8 mouse cellular contexts compared by ENCODE assay signal in the genomic region with DNA sequence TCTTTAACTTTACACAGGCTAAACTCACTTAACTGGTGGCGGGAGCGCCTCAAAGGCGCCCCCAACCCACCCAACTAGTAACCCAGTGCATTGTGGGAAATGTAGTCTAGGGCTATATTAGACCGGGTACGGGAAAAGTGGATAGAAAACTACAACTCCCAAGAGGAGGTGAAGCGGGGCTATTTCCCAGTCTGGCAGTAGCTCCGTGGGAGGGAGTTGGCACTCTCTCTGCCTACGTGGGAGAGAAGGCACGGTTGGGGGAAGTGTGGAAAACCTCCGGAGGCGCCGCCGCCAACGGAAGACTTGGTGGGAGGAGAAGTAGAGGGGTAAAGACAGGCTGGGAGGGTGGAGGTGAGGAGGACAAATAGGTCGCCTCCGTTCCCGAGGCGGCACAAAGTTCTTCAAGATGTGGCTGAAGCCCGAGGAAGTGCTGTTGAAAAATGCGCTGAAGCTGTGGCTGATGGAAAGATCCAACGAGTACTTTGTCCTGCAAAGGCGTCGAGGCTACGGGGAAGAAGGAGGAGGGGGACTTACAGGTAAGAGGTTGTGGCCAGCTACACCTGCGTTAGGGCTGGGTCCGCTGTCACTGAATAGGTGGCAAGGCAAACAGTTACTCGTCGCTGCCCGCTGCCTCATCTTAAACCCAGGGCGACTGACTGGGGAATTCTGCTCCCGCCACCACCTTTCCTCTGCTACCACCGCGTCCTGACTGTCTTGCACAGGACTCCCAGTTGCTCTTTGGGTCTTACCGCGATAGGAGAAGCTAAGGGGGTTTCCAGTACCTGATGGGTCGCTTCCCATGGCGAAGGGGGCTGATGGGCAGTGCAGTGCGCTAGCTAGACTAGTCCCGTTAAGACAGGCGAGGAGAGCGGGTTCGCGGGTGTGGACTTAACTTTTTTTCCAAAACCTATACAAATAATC. TPM values are rescaled to one million over a fixed set of nuclear protein-coding genes. Genes with fewer than 3 reads are reported as not detected.
A peak's percentile ranks its signal among the peaks of the same experiment; 100 is the strongest.
DNase-seq lines count a peak whose midpoint lies in the region; ATAC-seq and TF ChIP-seq lines count a peak whose summit lies in the region.

A gene (plus strand): TSS at position 222 of the 921 bp plus-strand sequence.

- H3K4me2 ChIP-seq in hindbrain, embryonic 15.5 days: peak within 1 kb of the TSS; percentile 76

- H3K27ac ChIP-seq in hindbrain, embryonic 15.5 days (replicated peaks): no peak within 1 kb of the TSS

- DNase-seq in Patski (ENCODE audit: low read depth, low spot score): peak; percentile 44
- DNase-seq in cerebellum, postnatal 25 days: peak; percentile 76 to 85
- peak; percentile 63 to 78 for DNase-seq in frontal cortex, postnatal 36 days (ENCODE audit: low spot score in 2 of 2)
- DNase-seq in left cerebral cortex, adult 11 months (ENCODE audit: low spot score): peak; percentile 70
- peak; percentile 77 to 87 for DNase-seq in lung, postnatal 4 days
- peak; percentile 49 for DNase-seq in retina, postnatal 7 days (ENCODE audit: low read depth, low spot score)
- DNase-seq in urinary bladder, adult 2 months (ENCODE audit: low spot score): peak; percentile 48

- CTCF ChIA-PET in Patski (lab: Charles Lee): interaction anchor here (1.2 kb wide), 1 partner anchor 10 kb away, joined by 3 read pairs; no protein-coding TSS in a partner anchor

- H3K4me1 ChIP-seq in hindbrain, embryonic 15.5 days (replicated peaks): 0 out of 2 replicates have a peak, but pooled peaks cover 3% of the 10 kb centered on the region

- H3K9ac ChIP-seq in hindbrain, embryonic 15.5 days: peak within 1 kb of the TSS; percentile 26; the same call in 1 of the 2 replicates

- no peaks in the 10 kb centered on the region for H3K36me3 ChIP-seq in hindbrain, embryonic 15.5 days

- H3K27me3 ChIP-seq in Patski: peaks cover 15% of the 10 kb centered on the region
- H3K27me3 ChIP-seq in hindbrain, embryonic 15.5 days: no peaks in the 10 kb centered on the region

- POLR2A ChIA-PET in Patski (lab: Charles Lee): no interaction called here

- ATAC-seq in Patski: peak; percentile 95
- peak; percentile 99 for ATAC-seq in hindbrain, embryonic 15.5 days (ENCODE audit: low FRiP score, low read depth)

- TF ChIP-seq CTCF in Patski (IDR thresholded peaks at IDR 0.05): no peak

- H3K4me3 ChIP-seq in hindbrain, embryonic 15.5 days: peak within 1 kb of the TSS; percentile 52

- no peaks in the 10 kb centered on the region for H3K9me3 ChIP-seq in hindbrain, embryonic 15.5 days

- in situ Hi-C loops in Patski (cut with MboI; ENCODE audit: low pct_unique_long_range_greater_than_20kb): no loop called here

- 12% methylated on average over 43 of the region's 43 CpGs for WGBS in hindbrain, embryonic 15.5 days

RNA-seq across cellular contexts. Expression of the gene that starts here (rescaled TPM):
- 14.0 TPM for polyA plus RNA-seq in Patski (2021)
- polyA plus RNA-seq in hindbrain, embryonic 15.5 days (2015; fragmentation: Nextera tagmentation; extraction: Ambion mirVana): 0.44 and 0.76 TPM in 2 replicates
- polyA plus RNA-seq in urinary bladder, adult 2 months (2012; rRNA removed): 8.2 and 8.4 TPM in 2 replicates

Comparison
In these comparisons a context has a peak if more than half of its experiments do, and no peak if none do; other contexts are left out.
1. Peak in ATAC-seq, H3K4me3 ChIP-seq, H3K9ac ChIP-seq and H3K4me2 ChIP-seq in hindbrain, embryonic 15.5 days; RNA of the gene not detected or under 1 TPM.